Comparison of ENCODE assay signal across 18 mouse cellular contexts in the genomic region with DNA sequence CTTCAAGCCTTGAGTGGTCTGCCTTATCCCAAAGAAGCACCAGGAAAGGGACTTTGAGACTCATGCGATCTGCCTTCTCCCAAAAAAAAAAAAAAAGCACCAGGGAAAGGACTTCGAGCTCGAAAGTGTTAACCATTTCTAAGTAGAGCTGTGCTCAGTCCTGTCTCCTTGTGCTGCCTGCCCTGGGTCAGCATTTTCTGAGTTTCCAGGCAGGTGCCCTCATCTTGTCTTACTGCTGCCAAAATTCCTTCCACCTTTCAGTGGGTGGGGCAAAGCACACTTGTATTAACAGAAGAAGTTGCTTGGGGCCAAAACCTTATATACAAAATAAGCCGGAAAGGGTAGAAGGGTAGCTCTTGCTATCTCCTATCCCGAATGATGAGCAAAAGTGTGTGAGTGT.
A peak's percentile ranks its signal among the peaks of the same experiment; 100 is the strongest.
DNase-seq lines count a peak whose midpoint lies in the region; ATAC-seq and TF ChIP-seq lines count a peak whose summit lies in the region.
"Had no signal": no experiment of that assay in that cellular context is flagged by ENCODE, and none has a peak within 500 bp of the region (broad histone marks: within the 10 kb centered on the region; RNA-seq: fewer than 3 reads in every experiment).

No protein-coding gene starts in this region.

- H3K4me3 ChIP-seq in stomach, embryonic 16.5 days (replicated peaks; ENCODE audit: low read length): no peak overlapping the region
- no peak overlapping the region for H3K4me3 ChIP-seq in stomach, postnatal 0 days (ENCODE audit: low read depth, low read length)
- no peak overlapping the region for H3K4me3 ChIP-seq in kidney, adult 2 months (ENCODE audit: insufficient read depth, low read depth, low read length)
- H3K4me3 ChIP-seq: forebrain, embryonic 13.5 days; heart, embryonic 15.5 days; limb, embryonic 15.5 days; liver, embryonic 15.5 days; myocyte had no signal

- TF ChIP-seq CTCF in stomach, postnatal 0 days (IDR thresholded peaks at IDR 0.05; ENCODE audit: low read depth): no peak
- TF ChIP-seq CTCF in kidney, adult 2 months (conservative IDR thresholded peaks at IDR 0.05; ENCODE audit: insufficient read depth, insufficient read length, low read depth, low read length): no peak

- TF ChIP-seq EP300 in stomach, postnatal 0 days (optimal IDR thresholded peaks at IDR 0.05): no peak

- 0 out of 2 replicates have a peak overlapping the region, but pooled peaks have one; percentile 14 for H3K4me2 ChIP-seq in stomach, embryonic 16.5 days (ENCODE audit: low read depth, low read length)
- H3K4me2 ChIP-seq in stomach, postnatal 0 days (replicated peaks; ENCODE audit: low read depth): no peak overlapping the region
- H3K4me2 ChIP-seq: forebrain, embryonic 13.5 days; heart, embryonic 15.5 days; limb, embryonic 15.5 days; liver, embryonic 15.5 days had no signal

- no peak for ATAC-seq in stomach, embryonic 16.5 days (ENCODE audit: insufficient read depth, low FRiP score)
- ATAC-seq in stomach, postnatal 0 days (ENCODE audit: low FRiP score, low TSS enrichment): no peak

- 51% methylated on average over 5 of the region's 5 CpGs for WGBS in stomach, embryonic 16.5 days
- 41% methylated on average over 5 of the region's 5 CpGs for WGBS in stomach, postnatal 0 days
- 46% methylated on average over 5 of the region's 5 CpGs for WGBS in kidney, adult 2 months

- no peaks in the 10 kb centered on the region for H3K27me3 ChIP-seq in stomach, embryonic 16.5 days (ENCODE audit: control insufficient read depth, insufficient read depth, low read length)
- H3K27me3 ChIP-seq in stomach, postnatal 0 days (ENCODE audit: control insufficient read depth, insufficient read depth, low read length): no peaks in the 10 kb centered on the region
- H3K27me3 ChIP-seq in kidney, adult 2 months (replicated peaks; ENCODE audit: control insufficient read depth, insufficient read depth, low read length): no peaks in the 10 kb centered on the region
- H3K27me3 ChIP-seq: heart, embryonic 15.5 days; limb, embryonic 15.5 days; liver, embryonic 15.5 days had no signal

- H3K9me3 ChIP-seq in stomach, embryonic 16.5 days (replicated peaks; ENCODE audit: control insufficient read depth, low read length): no peaks in the 10 kb centered on the region
- no peaks in the 10 kb centered on the region for H3K9me3 ChIP-seq in stomach, postnatal 0 days (ENCODE audit: control insufficient read depth, low read length)
- H3K9me3 ChIP-seq: forebrain, embryonic 13.5 days; heart, embryonic 15.5 days; limb, embryonic 15.5 days; liver, embryonic 15.5 days had no signal

- DNase-seq in stomach, postnatal 0 days (ENCODE audit: low spot score): no peak
- DNase-seq in kidney, adult 2 months: peak; percentile 89
- DNase-seq in kidney, postnatal 10 days: peak; percentile 50
- DNase-seq in layer of hippocampus, postnatal 14 days (ENCODE audit: low spot score in 2 of 2): no peak
- DNase-seq in B cell, adult 2 months: no peak
- DNase-seq in heart, adult 18-20 months: no peak
- DNase-seq: adrenal gland, adult 2 months; cerebellum, postnatal 10 days; gastrocnemius, postnatal 14 days; midbrain, embryonic 14.5 days; right cerebral cortex, postnatal 25 days; thymus, postnatal 25 days had no signal

- no peak overlapping the region for H3K9ac ChIP-seq in stomach, embryonic 16.5 days (ENCODE audit: low read length)
- H3K9ac ChIP-seq in stomach, postnatal 0 days (ENCODE audit: low read length): no peak overlapping the region
- H3K9ac ChIP-seq: forebrain, embryonic 13.5 days; heart, embryonic 15.5 days; limb, embryonic 15.5 days; liver, embryonic 15.5 days had no signal

- H3K4me1 ChIP-seq in stomach, embryonic 16.5 days (ENCODE audit: control insufficient read depth, insufficient read depth, low read length): peaks cover 20% of the 10 kb centered on the region
- no peaks in the 10 kb centered on the region; the same call in 1 of the 2 replicates for H3K4me1 ChIP-seq in stomach, postnatal 0 days (replicated peaks; ENCODE audit: control insufficient read depth, insufficient read depth)
- peaks cover 32% of the 10 kb centered on the region for H3K4me1 ChIP-seq in kidney, adult 2 months (ENCODE audit: control insufficient read depth, insufficient read depth, low read length)
- H3K4me1 ChIP-seq: heart, embryonic 15.5 days; liver, embryonic 15.5 days had no signal

- no peak for TF ChIP-seq POLR2A in kidney, adult 2 months (IDR thresholded peaks at IDR 0.05; ENCODE audit: low read depth, low read length)

- no peaks in the 10 kb centered on the region for H3K36me3 ChIP-seq in stomach, embryonic 16.5 days (ENCODE audit: control insufficient read depth, insufficient read depth, low read length)
- no peaks in the 10 kb centered on the region for H3K36me3 ChIP-seq in stomach, postnatal 0 days (ENCODE audit: control insufficient read depth, insufficient read depth, low read length)
- H3K36me3 ChIP-seq in kidney, adult 2 months (ENCODE audit: control insufficient read depth, insufficient read depth, low read length): no peaks in the 10 kb centered on the region
- H3K36me3 ChIP-seq: heart, embryonic 15.5 days; limb, embryonic 15.5 days; liver, embryonic 15.5 days had no signal

- H3K27ac ChIP-seq in stomach, embryonic 16.5 days (ENCODE audit: low read length): peak overlapping the region; percentile 39; the same call in 1 of the 2 replicates
- no peak overlapping the region for H3K27ac ChIP-seq in stomach, postnatal 0 days (replicated peaks)
- H3K27ac ChIP-seq in kidney, adult 2 months (ENCODE audit: insufficient read depth, low read depth, low read length): peak overlapping the region; percentile 97
- H3K27ac ChIP-seq: forebrain, embryonic 13.5 days; heart, embryonic 15.5 days; liver, embryonic 15.5 days had no signal

Comparison
In these comparisons a context has a peak if more than half of its experiments do, and no peak if none do; other contexts are left out.
1. DNase-seq: peak in kidney, adult 2 months (single experiment) and kidney, postnatal 10 days (single experiment); none in stomach, postnatal 0 days (single experiment), layer of hippocampus, postnatal 14 days (0 of 2), B cell, adult 2 months (0 of 2) and heart, adult 18-20 months (0 of 2).